Mouse (Mus musculus) forebrain, embryonic 15.5 days (tissue): Measurements from ENCODE around the gene Nol11. TPM values are rescaled to one million over a fixed set of nuclear protein-coding genes. Genes with fewer than 3 reads are reported as not detected.
"Not testable (repeated sequence)": the region's sequence is repeated elsewhere in the genome, so short reads cannot be mapped to it uniquely, and the experiment has no call there.

Experiments
- ATAC-seq: fragments of 200-750 bp; cut with Nextera tagmentation; replicated peaks from 2 replicates; pipeline ENCODE4 v1.8.0; 2017; ENCODE audit warnings: mild to moderate bottlenecking, moderate TSS enrichment, moderate library complexity
- H3K27ac ChIP-seq: fragments of 300-500 bp; sonication (generic); replicated peaks from 2 replicates; pipeline ENCODE4 v1.5.1; 2015; ENCODE audit warnings: mild to moderate bottlenecking, inconsistent platforms
- H3K27me3 ChIP-seq: fragments of 300-500 bp; sonication (generic); 2 replicates; pipeline ENCODE4 v1.6.1; 2015; ENCODE audit warnings: inconsistent platforms
- H3K36me3 ChIP-seq: fragments of 300-500 bp; sonication (generic); 2 replicates; pipeline ENCODE4 v1.6.1; 2015; ENCODE audit warnings: mild to moderate bottlenecking, inconsistent platforms
- H3K4me1 ChIP-seq: fragments of 300-500 bp; sonication (generic); 2 replicates; pipeline ENCODE4 v1.6.1; 2015; ENCODE audit warnings: inconsistent platforms
- H3K4me2 ChIP-seq: fragments of 300-500 bp; sonication (generic); replicated peaks from 2 replicates; pipeline ENCODE4 v1.6.1; 2015; ENCODE audit warnings: mild to moderate bottlenecking, inconsistent platforms
- H3K4me3 ChIP-seq: fragments of 300-500 bp; sonication (generic); 2 replicates; pipeline ENCODE4 v1.5.1; 2015; ENCODE audit warnings: mild to moderate bottlenecking, inconsistent platforms
- H3K9ac ChIP-seq: fragments of 300-500 bp; sonication (generic); replicated peaks from 2 replicates; pipeline ENCODE4 v1.6.1; 2015; ENCODE audit warnings: mild to moderate bottlenecking, inconsistent platforms
- H3K9me3 ChIP-seq: fragments of 300-500 bp; sonication (generic); 2 replicates; pipeline ENCODE4 v1.6.1; 2016; ENCODE audit warnings: inconsistent platforms
- WGBS: fragments of 180-500 bp; shearing (Covaris S2); methylation state at CpG from one replicate; pipeline ENCODE4 v1.1.7; 2015; ENCODE audit warnings: mixed read lengths; 5-methylcytosine and 5-hydroxymethylcytosine counted together
- polyA plus RNA-seq: library from polyadenylated mRNA; unstranded; fragments of >200 nt; fragmentation: Nextera tagmentation; extraction: Ambion mirVana; gene quantifications from 2 replicates; pipeline ENCODE4 v1.2.1, GENCODE M21; 2015

Nol11 gene
- polyA plus RNA-seq, 1 experiment from 2014 or later: 55.4 TPM

- WGBS: 87% methylated on average over 5 of the region's 5 CpGs
- no peaks in the 10 kb centered on the region for H3K36me3 ChIP-seq
- no peak overlapping the region for H3K9ac ChIP-seq
- no peak for ATAC-seq
- no peaks in the 10 kb centered on the region for H3K9me3 ChIP-seq
- H3K4me1 ChIP-seq: no peaks in the 10 kb centered on the region
- H3K4me2 ChIP-seq: no peak overlapping the region
- H3K27ac ChIP-seq: no peak overlapping the region
- H3K27me3 ChIP-seq: no peaks in the 10 kb centered on the region
- H3K4me3 ChIP-seq: no peak overlapping the region
Measured at GRCm38 (mm10) chr11:107153645-107154044, 35.5 kb downstream of the Nol11 start.

GRCm38 (mm10) chr11:107151809-107152208 lies 37.4 kb downstream of the Nol11 start:
- no peaks in the 10 kb centered on the region for H3K27me3 ChIP-seq
- no peak overlapping the region for H3K9ac ChIP-seq
- no peaks in the 10 kb centered on the region for H3K36me3 ChIP-seq
- H3K9me3 ChIP-seq: no peaks in the 10 kb centered on the region
- no peak overlapping the region for H3K4me2 ChIP-seq
- no peak overlapping the region for H3K27ac ChIP-seq
- no peak for ATAC-seq
- no peaks in the 10 kb centered on the region for H3K4me1 ChIP-seq
- H3K4me3 ChIP-seq: no peak overlapping the region
- 71% methylated on average over 7 of the region's 7 CpGs for WGBS

GRCm38 (mm10) chr11:107143956-107144355 lies 45.2 kb downstream of the Nol11 start:
- ATAC-seq, H3K27ac ChIP-seq, H3K4me1 ChIP-seq, H3K36me3 ChIP-seq, H3K27me3 ChIP-seq, H3K4me3 ChIP-seq, H3K4me2 ChIP-seq, H3K9ac ChIP-seq, H3K9me3 ChIP-seq: not testable (repeated sequence)
- WGBS: 91% methylated on average over 11 of the region's 11 CpGs

GRCm38 (mm10) chr11:107142382-107142781 lies 46.8 kb downstream of the Nol11 start:
- Histone ChIP-seq H3K4me2 (no peak overlapping the region), H3K36me3 (no peaks in the 10 kb centered on the region), H3K27me3 (no peaks in the 10 kb centered on the region), H3K4me1 (no peaks in the 10 kb centered on the region), H3K9ac (no peak overlapping the region), H3K4me3 (no peak overlapping the region), H3K27ac (no peak overlapping the region), H3K9me3 (no peaks in the 10 kb centered on the region)
- 81% methylated on average over 2 of the region's 2 CpGs for WGBS
- ATAC-seq: no peak

- no peaks in the 10 kb centered on the region for H3K9me3 ChIP-seq
- H3K27me3 ChIP-seq: no peaks in the 10 kb centered on the region
- H3K36me3 ChIP-seq: no peaks in the 10 kb centered on the region
- 29% methylated on average over 6 of the region's 6 CpGs for WGBS
- no peak overlapping the region for H3K4me3 ChIP-seq
- no peak overlapping the region for H3K27ac ChIP-seq
- H3K4me2 ChIP-seq: no peak overlapping the region
- no peak overlapping the region for H3K9ac ChIP-seq
- H3K4me1 ChIP-seq: no peaks in the 10 kb centered on the region
- ATAC-seq: no peak
Measured at GRCm38 (mm10) chr11:107140756-107141155, 48.4 kb downstream of the Nol11 start.

- H3K4me3 ChIP-seq: no peak overlapping the region
- ATAC-seq: no peak
- no peaks in the 10 kb centered on the region for H3K27me3 ChIP-seq
- no peaks in the 10 kb centered on the region for H3K9me3 ChIP-seq
- H3K27ac ChIP-seq: no peak overlapping the region
- no peaks in the 10 kb centered on the region for H3K36me3 ChIP-seq
- no peak overlapping the region for H3K9ac ChIP-seq
- no peaks in the 10 kb centered on the region for H3K4me1 ChIP-seq
- H3K4me2 ChIP-seq: no peak overlapping the region
- 92% methylated on average over 3 of the region's 3 CpGs for WGBS
Measured at GRCm38 (mm10) chr11:107138633-107139032, 50.5 kb downstream of the Nol11 start.

GRCm38 (mm10) chr11:107137593-107137992 lies 51.6 kb downstream of the Nol11 start:
- 97% methylated on average over 6 of the region's 6 CpGs for WGBS
- Histone ChIP-seq H3K4me3 (no peak overlapping the region), H3K9ac (no peak overlapping the region), H3K27ac (no peak overlapping the region), H3K4me2 (no peak overlapping the region), H3K36me3 (no peaks in the 10 kb centered on the region), H3K27me3 (no peaks in the 10 kb centered on the region), H3K4me1 (peaks cover 2% of the 10 kb centered on the region), H3K9me3 (no peaks in the 10 kb centered on the region)
- ATAC-seq: no peak

- H3K9me3 ChIP-seq, H3K4me2 ChIP-seq, H3K9ac ChIP-seq, H3K27ac ChIP-seq, H3K4me1 ChIP-seq, H3K27me3 ChIP-seq, ATAC-seq, H3K4me3 ChIP-seq, H3K36me3 ChIP-seq: not testable (repeated sequence)
- 93% methylated on average over 10 of the region's 10 CpGs for WGBS
Measured at GRCm38 (mm10) chr11:107136458-107136857, 52.7 kb downstream of the Nol11 start.

GRCm38 (mm10) chr11:107135741-107136140 lies 53.4 kb downstream of the Nol11 start:
- no peak for ATAC-seq
- H3K4me1 ChIP-seq: peaks cover 5% of the 10 kb centered on the region
- H3K4me3 ChIP-seq: no peak overlapping the region
- H3K9ac ChIP-seq: no peak overlapping the region
- no peaks in the 10 kb centered on the region for H3K9me3 ChIP-seq
- 52% methylated on average over 3 of the region's 3 CpGs for WGBS
- no peak overlapping the region for H3K27ac ChIP-seq
- no peaks in the 10 kb centered on the region for H3K36me3 ChIP-seq
- no peaks in the 10 kb centered on the region for H3K27me3 ChIP-seq
- no peak overlapping the region for H3K4me2 ChIP-seq

- Histone ChIP-seq H3K9ac (peak overlapping the region; percentile 33), H3K36me3 (no peaks in the 10 kb centered on the region), H3K9me3 (no peaks in the 10 kb centered on the region), H3K27ac (peak overlapping the region; percentile 96; the same call in 1 of the 2 replicates), H3K4me2 (peak overlapping the region; percentile 60), H3K27me3 (no peaks in the 10 kb centered on the region), H3K4me3 (peak overlapping the region; percentile 72), H3K4me1 (peaks cover 29% of the 10 kb centered on the region)
- WGBS: under 1% methylated on average over 16 of the region's 16 CpGs
- ATAC-seq: peak; percentile 47
Measured at GRCm38 (mm10) chr11:107132426-107132825, 56.8 kb downstream of the Nol11 start.

- Histone ChIP-seq H3K4me1 (peaks cover 31% of the 10 kb centered on the region), H3K4me3 (peak within 1 kb of the TSS; percentile 72), H3K36me3 (no peaks in the 10 kb centered on the region), H3K9me3 (no peaks in the 10 kb centered on the region), H3K27ac (peak within 1 kb of the TSS; percentile 96), H3K27me3 (no peaks in the 10 kb centered on the region), H3K4me2 (peak within 1 kb of the TSS; percentile 80), H3K9ac (peak within 1 kb of the TSS; percentile 93)
- ATAC-seq: peak; percentile 98
- WGBS: under 1% methylated on average over 58 of the region's 94 CpGs
Measured at GRCm38 (mm10) chr11:107131749-107132421, 57.3 kb downstream of the Nol11 start, which contains the start of gene Bptf. Gene Bptf (minus strand): TSS chr11:107132127.

- Histone ChIP-seq H3K9ac (peak overlapping the region; percentile 93), H3K9me3 (no peaks in the 10 kb centered on the region), H3K27me3 (no peaks in the 10 kb centered on the region), H3K4me3 (peak overlapping the region; percentile 72), H3K36me3 (no peaks in the 10 kb centered on the region), H3K4me1 (peaks cover 31% of the 10 kb centered on the region), H3K4me2 (peak overlapping the region; percentile 80), H3K27ac (peak overlapping the region; percentile 96)
- peak; percentile 33; the same call in 1 of the 2 replicates for ATAC-seq
- WGBS: under 1% methylated on average over 45 of the region's 65 CpGs
Measured at GRCm38 (mm10) chr11:107130879-107131748, 58.1 kb downstream of the Nol11 start.
